ENCODE assay signal across 19 mouse cellular contexts in the genomic region with DNA sequence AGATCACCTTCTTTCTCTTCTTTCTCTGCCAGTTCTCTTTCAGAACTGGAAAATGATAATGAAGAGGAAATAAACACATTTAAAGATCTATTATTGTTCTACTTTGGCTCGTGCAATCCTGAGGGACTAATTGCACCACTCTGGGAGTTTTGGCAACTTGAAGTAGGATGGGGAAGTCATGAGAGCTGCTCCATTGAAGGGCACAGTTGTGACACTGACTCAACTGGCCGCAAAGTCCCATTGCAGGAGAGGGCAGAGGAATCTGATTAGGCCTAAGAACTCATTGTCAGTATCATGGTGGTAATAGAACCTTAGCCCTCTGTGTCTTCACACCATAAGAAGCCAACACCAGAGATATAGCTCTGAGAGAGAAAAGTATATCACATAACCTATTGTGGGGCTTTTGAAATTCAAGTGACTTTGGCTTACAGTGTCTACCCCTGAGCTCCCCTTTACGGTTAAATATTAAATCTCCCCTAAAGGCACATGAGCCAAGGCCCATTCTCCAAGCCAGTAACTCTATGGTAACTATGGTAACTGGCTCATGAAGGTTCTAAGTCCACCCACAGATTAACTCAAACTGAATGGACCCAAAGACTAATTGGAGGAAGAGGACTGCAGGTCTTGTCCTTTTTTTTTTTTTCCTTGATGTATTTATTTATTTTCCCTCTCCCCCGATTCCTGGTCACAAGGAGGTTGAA.
DNase-seq lines count a peak whose midpoint lies in the region; ATAC-seq lines count a peak whose summit lies in the region.
"Had no signal": no experiment of that assay in that cellular context is flagged by ENCODE, and none has a peak within 500 bp of the region (broad histone marks: within the 10 kb centered on the region; RNA-seq: fewer than 3 reads in every experiment).

No protein-coding gene starts in this region.

- 64% methylated on average over 4 of the region's 4 CpGs for WGBS in liver, embryonic 11.5 days
- WGBS in kidney, embryonic 15.5 days: 62% methylated on average over 4 of the region's 4 CpGs
- WGBS in liver, embryonic 15.5 days (ENCODE audit: insufficient replicate concordance): 38% methylated on average over 4 of the region's 4 CpGs

- peak; percentile 57 for DNase-seq in adrenal gland, adult 2 months
- DNase-seq in adrenal gland, postnatal 25 days: no peak
- DNase-seq in liver, embryonic 11.5 days (ENCODE audit: low spot score): no peak
- no peak for DNase-seq in liver
- DNase-seq in gastrocnemius, adult 8-10 months (ENCODE audit: low spot score in 2 of 2): no peak
- DNase-seq: cerebellum, adult 9-10 months; gastrocnemius, postnatal 10 days; heart, postnatal 14 days; midbrain, embryonic 14.5 days; thymus, adult 2 months had no signal

- no peaks in the 10 kb centered on the region for H3K27me3 ChIP-seq in liver, embryonic 11.5 days (replicated peaks; ENCODE audit: control insufficient read depth, insufficient read depth, low read length)
- no peaks in the 10 kb centered on the region for H3K27me3 ChIP-seq in kidney, embryonic 15.5 days
- H3K27me3 ChIP-seq in liver, embryonic 15.5 days: no peaks in the 10 kb centered on the region
- H3K27me3 ChIP-seq: forebrain, embryonic 12.5 days; heart, embryonic 12.5 days; hindbrain, embryonic 15.5 days; neural tube, embryonic 13.5 days had no signal

- 0 out of 2 replicates have a peak overlapping the region, but pooled peaks have one; percentile 20 for H3K4me2 ChIP-seq in liver, embryonic 11.5 days
- peak overlapping the region; percentile 12; the same call in 1 of the 2 replicates for H3K4me2 ChIP-seq in kidney, embryonic 15.5 days
- H3K4me2 ChIP-seq in liver, embryonic 15.5 days: no peak overlapping the region
- H3K4me2 ChIP-seq: forebrain, embryonic 12.5 days; heart, embryonic 12.5 days; hindbrain, embryonic 15.5 days; neural tube, embryonic 13.5 days had no signal

- no peak overlapping the region for H3K9ac ChIP-seq in liver, embryonic 11.5 days (ENCODE audit: low read depth, low read length)
- H3K9ac ChIP-seq in kidney, embryonic 15.5 days: no peak overlapping the region
- H3K9ac ChIP-seq in liver, embryonic 15.5 days: no peak overlapping the region
- H3K9ac ChIP-seq: forebrain, embryonic 12.5 days; heart, embryonic 12.5 days; hindbrain, embryonic 15.5 days; neural tube, embryonic 13.5 days had no signal

- no peak overlapping the region for H3K27ac ChIP-seq in liver, embryonic 11.5 days (ENCODE audit: low read depth, low read length)
- H3K27ac ChIP-seq in kidney, embryonic 15.5 days: peak overlapping the region; percentile 76
- H3K27ac ChIP-seq in liver, embryonic 15.5 days (replicated peaks): no peak overlapping the region
- H3K27ac ChIP-seq: embryonic facial prominence, embryonic 10.5 days; forebrain, embryonic 12.5 days; hindbrain, embryonic 15.5 days; limb, embryonic 10.5 days; neural tube, embryonic 13.5 days had no signal

- no peaks in the 10 kb centered on the region for H3K4me1 ChIP-seq in liver, embryonic 11.5 days (replicated peaks; ENCODE audit: control insufficient read depth, insufficient read depth, low read length)
- peaks cover 53% of the 10 kb centered on the region for H3K4me1 ChIP-seq in kidney, embryonic 15.5 days
- 0 out of 2 replicates have a peak, but pooled peaks cover 4% of the 10 kb centered on the region for H3K4me1 ChIP-seq in liver, embryonic 15.5 days (replicated peaks)

- H3K9me3 ChIP-seq in liver, embryonic 11.5 days (ENCODE audit: control insufficient read depth, low read length): no peaks in the 10 kb centered on the region
- no peaks in the 10 kb centered on the region for H3K9me3 ChIP-seq in kidney, embryonic 15.5 days (replicated peaks)
- H3K9me3 ChIP-seq in liver, embryonic 15.5 days (replicated peaks): no peaks in the 10 kb centered on the region
- H3K9me3 ChIP-seq: embryonic facial prominence, embryonic 10.5 days; forebrain, embryonic 12.5 days; heart, embryonic 12.5 days; hindbrain, embryonic 15.5 days; limb, embryonic 10.5 days; neural tube, embryonic 13.5 days had no signal

- H3K4me3 ChIP-seq in liver, embryonic 11.5 days (ENCODE audit: low read depth, low read length): no peak overlapping the region
- H3K4me3 ChIP-seq in kidney, embryonic 15.5 days (replicated peaks): no peak overlapping the region
- H3K4me3 ChIP-seq in liver, embryonic 15.5 days (replicated peaks): no peak overlapping the region
- H3K4me3 ChIP-seq: embryonic facial prominence, embryonic 10.5 days; forebrain, embryonic 12.5 days; heart, embryonic 12.5 days; hindbrain, embryonic 15.5 days; limb, embryonic 10.5 days; neural tube, embryonic 13.5 days had no signal

- H3K36me3 ChIP-seq in liver, embryonic 11.5 days (ENCODE audit: control insufficient read depth, insufficient read depth, low read length): no peaks in the 10 kb centered on the region
- no peaks in the 10 kb centered on the region for H3K36me3 ChIP-seq in kidney, embryonic 15.5 days
- no peaks in the 10 kb centered on the region for H3K36me3 ChIP-seq in liver, embryonic 15.5 days (replicated peaks)
- H3K36me3 ChIP-seq: embryonic facial prominence, embryonic 10.5 days; forebrain, embryonic 12.5 days; heart, embryonic 12.5 days; hindbrain, embryonic 15.5 days; limb, embryonic 10.5 days; neural tube, embryonic 13.5 days had no signal

- ATAC-seq in liver, embryonic 11.5 days (replicated peaks; ENCODE audit: low FRiP score): peak; percentile 58; the same call in 1 of the 2 replicates
- ATAC-seq in kidney, embryonic 15.5 days (replicated peaks; ENCODE audit: low FRiP score): peak; percentile 85
- ATAC-seq in liver, embryonic 15.5 days (ENCODE audit: insufficient read depth): peak; percentile 64
- no peak for ATAC-seq in megakaryocyte, adult 5-6 weeks (ENCODE audit: poor library complexity, severe bottlenecking)
